Mouse (Mus musculus): ENCODE measurements at regions not wholly inside any gene's neighbourhood (a gene's known extent, or its start where the extent isn't known, plus 50 kb on each side); places are given as distances from the start of the nearest gene placed in this dataset.

DNA sequence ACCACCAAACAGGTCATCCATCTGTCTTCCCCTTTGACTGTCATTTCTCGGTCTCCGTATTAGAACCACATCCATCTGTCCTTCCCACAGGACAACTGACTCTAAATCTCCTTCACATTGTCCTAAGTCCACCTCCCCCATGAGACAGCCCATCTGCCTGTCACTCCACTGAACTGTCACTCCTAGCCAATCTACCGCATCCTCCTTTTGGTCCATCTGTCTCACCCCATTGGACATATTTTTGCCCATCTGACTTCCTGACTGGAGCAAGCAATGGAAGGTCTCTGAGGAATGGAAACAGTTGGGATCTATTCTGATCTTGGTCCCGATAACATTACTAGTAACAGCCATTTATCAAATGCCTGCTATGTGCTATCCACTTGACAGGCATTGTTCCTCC, 99.9 kb upstream of the Pkdcc start:
- no peak for TF ChIP-seq MAZ (IDR thresholded peaks at IDR 0.05; ENCODE audit: low read depth, low read length)
- TF ChIP-seq USF1 (IDR thresholded peaks at IDR 0.05; ENCODE audit: low read depth, low read length): no peak
- no peak for TF ChIP-seq CTCF (conservative IDR thresholded peaks at IDR 0.05 in 1 of 2, IDR thresholded peaks at IDR 0.05 in 1 of 2; ENCODE audit: low read depth in 2 of 2, low read length in 2 of 2)
- no peak for TF ChIP-seq POLR2A (IDR thresholded peaks at IDR 0.05; ENCODE audit: low read depth, low read length)
- TF ChIP-seq POLR2AphosphoS2 (IDR thresholded peaks at IDR 0.05; ENCODE audit: low read depth, low read length): no peak
- TF ChIP-seq MYC (IDR thresholded peaks at IDR 0.05; ENCODE audit: low read depth, low read length): no peak

Measured in CH12.LX (cell line).